Mouse (Mus musculus) ovary, postnatal 14 days (tissue): Measurements from ENCODE around the gene Mcl1.
A peak's percentile ranks its signal among the peaks of the same experiment; 100 is the strongest.
"Not testable (repeated sequence)": the region's sequence is repeated elsewhere in the genome, so short reads cannot be mapped to it uniquely, and the experiment has no call there.

Source experiments
- DNase-seq: peaks from one replicate; pipeline ENCODE4 v3.0.0; 2022; ENCODE audit warnings: low spot score

Mcl1 gene

DNA sequence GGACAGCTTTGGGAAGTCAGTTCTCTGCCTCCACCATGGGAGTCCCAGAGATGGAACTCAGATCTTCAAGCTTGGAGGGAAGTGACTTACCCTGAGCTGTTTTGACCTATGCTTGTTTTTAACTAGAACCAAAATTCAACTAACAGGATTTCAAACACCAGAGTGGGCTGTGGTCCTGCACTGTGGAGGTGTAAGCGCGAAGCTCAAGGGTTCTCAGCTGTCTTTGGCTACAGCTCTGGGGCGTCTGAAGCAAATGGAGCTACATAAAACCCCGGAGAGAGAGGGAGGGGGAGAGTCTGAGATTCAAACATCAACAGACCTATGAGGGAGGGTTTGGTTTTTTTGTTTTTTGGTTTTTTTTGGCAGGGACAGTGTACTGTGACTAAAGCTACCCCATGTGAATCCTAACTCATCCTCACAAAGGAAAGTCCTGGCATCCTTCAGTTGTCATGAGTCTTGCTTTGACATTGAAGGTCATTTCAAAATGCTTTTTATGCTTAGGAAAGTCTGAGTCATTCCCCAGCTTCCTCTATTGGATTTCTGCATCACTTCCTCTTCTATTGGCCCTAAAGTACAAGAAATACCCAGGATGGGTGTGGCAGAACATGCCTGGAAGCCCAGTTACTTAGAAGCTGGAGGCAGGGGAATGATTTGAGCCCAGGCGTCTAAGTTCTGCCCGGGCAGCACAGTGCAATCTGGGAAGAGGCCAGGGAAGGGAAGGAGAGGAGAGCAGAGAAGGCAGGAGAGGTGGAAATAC, 8.1 kb upstream of the Mcl1 start:
- no peak for DNase-seq

DNA sequence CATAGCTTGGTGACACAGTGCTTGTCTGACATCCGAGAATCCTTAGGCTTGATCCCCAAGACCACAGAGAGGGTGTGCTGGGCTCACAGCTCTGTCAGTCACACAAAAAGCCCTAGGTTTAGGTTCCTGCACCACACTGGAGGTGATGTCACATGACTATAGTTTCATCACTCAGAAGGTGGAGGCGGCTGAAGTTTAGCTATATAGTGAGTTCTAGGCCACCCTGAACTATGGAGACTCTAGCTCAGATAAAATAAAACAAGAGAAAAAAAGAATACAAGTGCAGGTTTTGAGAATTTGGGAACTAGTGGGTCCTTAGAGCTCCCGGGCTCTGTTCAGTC, 7.6 kb upstream of the Mcl1 start:
- no peak for DNase-seq

DNA sequence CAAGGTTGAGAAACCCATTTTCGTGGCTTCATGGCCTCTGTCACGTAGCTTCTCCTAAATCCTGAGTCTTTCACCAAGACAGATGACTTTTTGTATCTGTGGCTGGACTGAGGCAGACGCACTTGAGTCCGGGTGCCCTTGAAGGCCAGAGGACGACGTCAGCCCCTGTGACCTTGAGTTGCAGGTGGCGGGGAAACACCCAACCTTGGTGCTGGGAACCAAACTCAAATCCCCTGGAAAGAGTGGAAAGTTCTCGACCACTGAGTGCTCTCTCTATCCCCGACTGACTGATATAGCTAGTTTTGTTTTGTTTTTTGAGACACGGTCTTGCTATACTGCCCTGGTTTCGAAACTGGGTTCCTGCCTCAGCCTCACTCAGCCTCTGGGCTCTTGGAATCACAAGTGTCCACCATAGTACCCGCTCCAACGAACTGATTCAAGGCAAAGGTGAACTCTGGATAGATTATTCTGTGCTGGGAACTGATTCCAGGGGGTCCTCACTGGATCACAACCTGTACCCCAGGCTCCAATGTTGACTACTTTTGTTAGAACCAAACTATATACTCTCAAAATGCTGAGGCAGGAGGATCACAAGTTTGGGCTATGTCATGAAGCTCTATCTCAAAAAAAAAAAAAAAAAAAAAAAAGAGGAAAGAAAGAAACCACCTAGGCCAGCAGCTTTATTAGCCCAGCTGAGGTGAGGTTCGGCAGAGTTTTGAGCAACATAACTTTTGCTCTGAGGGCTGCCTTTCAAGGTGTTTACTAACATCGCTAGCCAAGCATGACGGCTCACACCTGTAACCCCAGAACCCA, 7.0 kb upstream of the Mcl1 start:
- DNase-seq: no peak

DNA sequence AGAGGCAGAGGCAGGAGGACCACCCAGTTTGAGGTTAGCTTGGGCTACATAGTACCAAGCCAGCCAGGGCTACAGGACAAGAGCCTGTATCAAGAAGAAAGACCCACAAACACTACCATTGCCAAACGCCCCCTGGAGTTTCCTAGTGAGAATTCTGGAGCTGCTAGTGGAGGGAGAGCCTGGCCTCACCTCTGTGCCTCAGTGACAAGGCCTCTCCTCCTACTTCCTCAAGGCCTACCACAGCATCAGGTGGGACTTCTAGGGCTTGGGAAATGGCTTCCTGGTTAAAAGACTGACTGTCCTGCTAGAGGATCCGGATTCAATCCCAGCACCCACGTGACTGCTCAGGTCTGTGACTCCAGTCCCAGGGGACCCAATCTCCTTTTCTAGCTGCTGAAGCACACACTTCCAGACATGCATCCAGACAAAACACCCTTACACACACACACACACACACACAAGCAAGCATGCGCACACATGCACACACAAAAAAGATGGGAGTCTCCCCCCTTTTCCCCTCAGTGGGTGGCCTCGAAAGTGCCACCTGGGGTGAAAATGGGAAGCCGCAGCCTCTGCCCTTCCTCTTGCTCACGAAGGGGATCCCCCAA, 6.3 kb upstream of the Mcl1 start:
- no peak for DNase-seq

DNA sequence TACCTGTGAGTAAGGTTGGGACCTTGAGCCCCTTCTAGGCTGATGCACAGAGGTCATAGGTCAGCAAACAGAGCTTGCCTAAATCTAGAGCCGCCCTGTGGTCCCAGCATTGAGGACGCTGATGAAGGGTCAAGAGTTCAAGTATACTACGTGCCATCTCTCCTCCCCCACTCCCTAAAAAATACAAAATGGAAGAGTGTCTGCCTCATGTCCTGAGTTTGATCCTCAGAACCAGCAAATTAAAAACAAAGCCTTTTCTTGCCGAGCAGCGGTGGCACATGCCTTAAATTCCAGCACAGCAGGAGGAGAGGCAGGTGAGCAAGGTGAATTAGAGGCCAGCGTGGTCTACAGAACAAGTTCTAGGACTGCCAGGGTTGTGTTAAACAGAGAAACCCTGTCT, 5.7 kb upstream of the Mcl1 start:
- no peak for DNase-seq

DNA sequence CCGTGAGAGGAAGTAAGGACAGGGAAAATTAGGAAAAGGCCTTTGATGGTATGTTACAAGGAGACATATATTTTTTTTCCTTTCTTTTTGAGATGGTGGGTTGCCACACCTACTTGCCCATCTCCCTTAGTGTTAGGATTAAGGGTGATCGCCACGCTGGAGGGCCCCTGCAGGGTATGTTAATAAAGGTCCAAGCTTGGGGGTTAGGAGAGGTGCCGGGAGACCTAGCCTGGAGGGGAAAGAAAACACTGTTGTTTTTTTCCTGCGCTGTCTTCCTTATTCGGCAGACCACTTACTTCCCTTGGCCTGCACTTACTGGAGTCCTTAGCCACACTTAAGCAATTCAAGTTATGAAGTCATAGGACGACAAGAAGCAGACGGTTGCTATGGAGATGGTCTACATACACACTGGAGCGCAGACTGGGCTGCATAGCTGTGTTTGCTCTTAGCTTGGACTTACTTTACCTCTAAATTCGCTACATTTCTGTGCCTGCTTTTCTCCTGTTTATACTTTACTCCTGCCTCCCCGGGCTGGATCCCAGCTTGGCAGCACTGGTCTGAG, 5.0 kb upstream of the Mcl1 start:
- DNase-seq: no peak

DNA sequence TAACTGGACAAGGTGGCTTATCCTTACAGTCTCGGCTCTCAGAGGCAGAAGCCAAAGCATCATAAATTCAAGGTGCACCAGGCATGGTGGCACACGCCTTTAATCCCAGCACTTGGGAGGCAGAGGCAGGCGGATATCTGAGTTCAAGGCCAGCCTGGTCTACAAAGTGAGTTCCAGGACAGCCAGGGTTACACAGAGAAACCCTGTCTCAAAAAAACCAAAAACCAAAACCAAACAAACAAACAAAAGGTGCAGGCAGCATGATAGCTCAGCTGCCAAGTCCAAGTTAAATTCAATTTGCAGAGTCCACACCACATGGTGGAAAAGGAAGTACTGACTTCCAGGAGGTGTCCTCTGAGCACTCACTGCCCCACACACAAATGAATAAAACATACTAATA, 4.2 kb upstream of the Mcl1 start:
- DNase-seq: not testable (repeated sequence)

DNA sequence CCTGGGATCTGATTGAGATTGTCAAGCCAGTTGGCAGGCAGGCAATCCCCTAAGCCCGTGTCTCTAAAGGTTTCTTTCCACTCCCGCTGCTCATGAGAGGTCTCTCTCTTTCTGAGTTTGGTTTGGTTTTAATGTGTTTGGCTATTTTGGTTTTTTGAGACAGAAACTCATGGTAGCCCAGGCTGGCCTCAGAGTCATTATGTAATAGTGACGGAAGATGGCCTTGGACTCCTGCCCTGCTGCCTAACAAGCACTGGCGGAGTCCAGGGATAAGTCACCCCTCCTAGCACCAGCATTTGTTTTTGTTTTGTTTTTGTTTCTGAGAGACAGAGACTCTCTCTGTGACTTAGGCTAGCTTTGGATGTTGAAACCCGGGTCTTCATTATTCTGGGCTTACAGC, 3.2 kb upstream of the Mcl1 start:
- DNase-seq: no peak

DNA sequence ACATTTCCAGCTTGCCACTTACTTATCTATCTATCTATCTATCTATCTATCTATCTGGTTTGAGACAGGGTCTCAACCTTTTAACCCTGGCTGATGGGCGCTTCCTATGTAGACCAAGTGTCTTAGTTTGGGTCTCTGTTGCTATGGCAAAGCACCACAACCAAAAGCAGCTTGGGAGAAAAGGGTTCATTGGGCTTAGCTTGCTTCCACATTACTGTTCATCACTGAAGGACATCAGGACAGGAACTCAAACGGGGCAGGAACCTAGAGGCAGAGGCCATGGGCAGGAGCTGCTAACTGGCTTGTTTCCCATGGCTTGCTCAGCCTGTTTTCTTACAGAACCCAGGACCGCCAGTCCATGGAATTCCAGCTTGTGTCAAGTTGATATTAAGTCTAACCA, 1.5 kb upstream of the Mcl1 start:
- no peak for DNase-seq

DNA sequence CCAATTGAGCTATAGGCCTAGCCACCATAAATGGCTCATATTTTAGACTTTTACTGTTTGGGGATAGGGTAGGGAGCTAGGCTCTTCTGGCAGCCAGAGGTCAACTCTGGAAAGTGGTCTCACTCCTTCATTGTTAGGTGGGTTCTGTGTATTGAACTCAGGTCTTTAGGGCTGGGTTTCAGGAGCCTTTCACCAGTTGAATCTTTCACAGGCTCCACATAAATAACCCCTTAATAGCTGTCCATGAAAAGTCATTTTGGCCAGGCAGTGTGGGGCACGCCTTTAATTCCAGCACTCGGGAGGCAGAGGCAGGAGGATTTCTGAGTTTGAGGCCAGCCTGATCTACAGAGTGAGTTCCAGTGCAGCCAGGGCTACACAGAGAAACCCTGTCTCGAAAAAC, 877 bp upstream of the Mcl1 start:
- DNase-seq: no peak

DNA sequence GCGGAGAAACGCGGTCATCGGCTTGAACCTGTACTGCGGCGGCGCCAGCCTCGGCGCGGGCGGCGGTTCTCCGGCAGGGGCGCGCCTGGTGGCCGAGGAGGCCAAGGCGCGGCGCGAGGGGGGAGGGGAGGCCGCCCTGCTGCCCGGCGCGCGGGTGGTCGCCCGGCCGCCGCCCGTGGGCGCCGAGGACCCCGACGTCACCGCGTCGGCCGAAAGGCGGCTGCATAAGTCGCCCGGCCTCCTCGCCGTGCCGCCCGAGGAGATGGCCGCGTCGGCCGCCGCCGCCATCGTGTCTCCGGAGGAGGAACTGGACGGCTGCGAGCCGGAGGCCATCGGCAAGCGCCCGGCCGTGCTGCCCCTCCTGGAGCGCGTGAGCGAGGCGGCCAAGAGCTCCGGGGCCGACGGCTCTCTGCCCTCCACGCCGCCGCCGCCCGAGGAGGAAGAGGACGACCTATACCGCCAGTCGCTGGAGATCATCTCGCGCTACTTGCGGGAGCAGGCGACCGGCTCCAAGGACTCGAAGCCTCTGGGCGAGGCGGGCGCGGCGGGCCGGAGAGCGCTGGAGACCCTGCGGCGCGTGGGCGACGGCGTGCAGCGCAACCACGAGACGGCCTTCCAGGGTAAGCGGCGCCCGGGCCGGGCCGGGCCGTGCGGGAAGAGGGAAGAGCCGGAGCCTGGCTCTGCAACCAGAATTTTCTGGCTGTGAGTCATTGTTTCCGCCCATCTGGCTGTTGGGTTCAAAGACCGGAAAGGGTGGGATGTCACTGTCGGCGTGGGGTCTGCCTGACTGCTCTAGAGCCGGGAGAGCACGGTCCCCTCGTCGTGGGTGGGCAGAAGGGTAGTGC, 502 bp downstream of the Mcl1 start:
- DNase-seq: peak; percentile 59

DNA sequence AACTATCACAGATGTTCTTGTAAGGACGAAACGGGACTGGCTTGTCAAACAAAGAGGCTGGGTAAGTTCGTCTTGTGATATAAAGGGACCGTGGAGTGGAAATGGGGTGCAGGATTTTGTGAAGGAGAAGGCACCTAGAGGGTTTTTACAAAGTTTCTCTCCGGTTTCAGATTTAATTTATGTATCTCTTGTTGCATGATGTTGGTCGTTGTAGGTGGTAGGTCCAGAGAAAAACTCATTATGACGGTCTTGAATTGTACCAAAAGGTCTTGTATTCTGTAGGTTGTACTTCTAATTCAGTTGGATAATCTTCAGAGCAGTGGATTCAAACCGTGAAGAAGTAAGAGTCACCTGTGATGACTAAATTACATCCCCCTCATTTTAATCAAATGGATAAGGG, 1.4 kb downstream of the Mcl1 start:
- no peak for DNase-seq

DNA sequence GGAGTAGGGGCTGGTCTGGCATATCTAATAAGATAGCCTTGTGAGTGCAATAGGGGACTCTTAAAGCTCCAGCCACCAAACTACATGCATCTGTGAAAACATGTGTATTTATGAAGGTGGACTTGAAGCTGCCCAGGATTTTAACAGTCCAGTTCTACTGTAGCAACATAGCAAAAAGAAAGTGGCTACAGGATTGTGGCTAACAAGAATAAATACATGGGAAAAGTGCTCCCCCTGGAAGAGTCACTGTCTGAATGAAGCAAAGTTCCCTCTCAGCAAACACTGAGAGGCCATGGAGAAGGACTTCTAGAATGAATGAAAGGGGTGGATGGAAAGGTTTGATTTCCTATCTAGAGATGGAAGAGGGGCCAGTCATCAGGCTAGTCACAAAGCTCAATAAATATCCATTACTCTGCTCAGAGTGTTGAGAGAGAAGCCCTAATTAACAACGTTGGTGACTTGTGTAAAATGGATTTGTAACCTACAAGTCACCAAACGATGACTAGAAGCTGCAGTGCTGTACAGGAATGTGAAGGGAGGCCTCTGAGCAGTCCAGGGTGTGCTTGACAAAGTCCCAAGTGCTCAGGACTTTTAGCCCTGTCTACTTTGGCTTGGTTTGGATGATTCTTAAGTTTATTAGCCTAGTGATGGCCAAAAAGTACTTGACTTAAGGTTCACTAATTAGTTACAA, 2.3 kb downstream of the Mcl1 start:
- no peak for DNase-seq

DNA sequence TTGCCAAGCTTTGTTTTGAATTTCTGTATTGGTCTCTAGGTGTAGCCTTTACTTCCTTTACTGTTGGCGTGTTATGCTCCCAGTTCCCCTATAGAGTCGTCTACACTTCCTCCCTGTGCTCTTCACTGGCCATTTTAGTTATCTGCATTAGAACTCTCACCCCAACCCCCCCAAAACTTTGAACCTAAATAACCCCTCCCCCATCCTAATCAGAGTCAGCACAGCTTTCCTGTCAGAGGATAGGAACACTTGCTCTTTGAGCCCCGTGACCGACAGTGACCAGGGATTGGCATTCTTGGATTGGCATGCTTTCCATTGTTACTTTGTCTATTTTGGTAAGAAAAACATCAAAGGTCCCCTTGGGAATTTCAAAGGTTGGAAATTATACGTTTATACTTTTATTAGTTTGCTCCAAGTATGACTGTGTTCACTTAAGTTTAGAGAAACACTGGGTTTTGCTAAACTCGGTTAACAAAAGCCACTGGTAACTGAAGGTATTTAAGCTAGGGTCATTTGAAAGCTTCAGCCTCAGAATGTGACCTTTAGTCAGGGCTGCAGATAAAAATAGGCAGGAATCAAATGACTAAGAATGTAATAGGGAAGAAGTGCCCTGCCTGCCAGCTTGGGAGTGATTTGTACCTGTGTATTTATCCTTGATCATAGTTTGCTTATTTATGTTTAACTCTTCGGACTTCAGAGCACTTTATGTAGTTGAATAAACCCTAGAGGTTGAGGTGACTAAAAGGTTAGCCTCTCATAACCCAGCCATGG, 3.5 kb downstream of the Mcl1 start:
- DNase-seq: no peak

DNA sequence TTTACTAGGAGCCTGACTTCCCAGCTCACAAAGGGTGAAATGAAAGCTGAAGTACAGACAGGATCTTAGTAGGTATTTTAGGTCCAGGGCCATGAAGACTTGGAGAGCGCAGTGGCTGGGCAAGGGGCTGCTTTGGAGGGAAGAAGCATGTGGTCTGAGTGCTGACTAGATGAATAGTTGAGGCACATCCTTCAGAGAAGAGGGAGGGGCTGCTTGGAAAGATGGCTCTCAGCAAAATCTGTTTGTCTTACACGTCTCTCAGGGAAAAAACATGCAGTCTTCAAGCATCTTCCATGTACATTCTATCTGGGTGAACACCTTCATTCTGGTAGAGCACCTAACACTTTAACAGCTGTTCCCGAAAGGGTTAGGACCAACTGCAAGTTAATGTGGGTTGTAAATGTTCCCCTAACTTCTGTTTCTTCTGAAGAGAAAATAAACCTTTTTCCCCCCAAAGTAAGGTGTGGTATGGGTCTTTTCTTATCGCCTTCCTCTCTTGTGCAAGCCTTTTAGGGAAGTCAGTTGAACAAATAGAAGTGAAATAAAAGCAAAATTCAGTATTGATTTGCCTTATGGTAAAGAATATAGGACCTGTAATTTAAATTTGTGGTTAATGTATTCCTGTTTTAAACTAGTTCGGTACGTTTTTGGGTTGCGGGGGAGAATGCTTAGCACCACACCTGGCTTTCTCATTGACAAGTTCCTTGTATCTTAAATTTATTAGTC, 4.3 kb downstream of the Mcl1 start:
- no peak for DNase-seq

DNA sequence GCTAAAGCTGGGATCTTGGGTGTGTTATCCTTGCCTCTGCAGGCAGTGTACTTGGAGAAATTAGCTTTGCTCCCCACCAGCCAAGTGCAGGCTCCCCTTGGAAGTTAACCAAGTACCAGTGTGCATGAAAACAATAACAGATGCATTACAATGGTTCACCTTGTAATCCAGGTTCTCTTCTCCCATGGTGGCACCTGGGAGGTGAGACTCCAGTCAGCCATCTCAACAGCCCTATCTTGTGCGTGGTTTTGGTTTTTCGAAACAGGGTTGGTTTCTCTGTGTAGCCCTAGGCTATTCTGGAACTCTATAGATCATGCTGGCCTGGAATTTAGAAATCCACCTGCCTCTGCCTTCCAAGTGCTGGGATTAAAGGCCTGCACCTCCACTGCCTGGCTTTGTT, 4.9 kb downstream of the Mcl1 start:
- DNase-seq: no peak

DNA sequence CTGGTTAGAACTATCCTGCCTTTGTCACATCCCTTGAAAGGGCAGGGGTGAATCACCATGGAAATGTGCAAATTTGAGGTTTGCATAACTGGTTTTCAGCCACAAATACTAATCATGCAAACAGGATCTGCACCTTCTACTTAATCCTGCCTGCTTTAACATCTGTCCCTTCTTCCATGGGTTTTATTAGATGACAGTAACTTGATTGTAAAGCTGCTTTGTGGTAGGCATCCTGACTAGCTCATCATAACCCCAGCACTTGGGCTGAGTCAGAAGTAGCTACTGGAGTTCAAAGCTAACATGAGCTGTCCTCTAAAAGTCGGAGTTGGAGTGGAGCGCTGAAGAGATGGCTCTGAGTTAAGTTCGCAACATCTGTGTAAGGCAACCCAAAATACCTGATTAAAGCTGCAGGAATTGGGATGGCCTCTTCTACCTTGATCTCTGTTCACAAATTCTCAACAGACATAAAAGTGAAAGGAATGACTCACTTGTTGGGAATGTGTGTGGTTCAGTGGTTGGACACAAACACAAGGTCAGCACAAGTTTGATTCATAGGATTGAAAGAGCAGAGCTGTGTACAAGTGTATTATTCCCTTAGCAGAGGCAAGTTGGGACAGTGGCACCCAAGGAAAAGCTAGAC, 5.5 kb downstream of the Mcl1 start:
- DNase-seq: no peak

DNA sequence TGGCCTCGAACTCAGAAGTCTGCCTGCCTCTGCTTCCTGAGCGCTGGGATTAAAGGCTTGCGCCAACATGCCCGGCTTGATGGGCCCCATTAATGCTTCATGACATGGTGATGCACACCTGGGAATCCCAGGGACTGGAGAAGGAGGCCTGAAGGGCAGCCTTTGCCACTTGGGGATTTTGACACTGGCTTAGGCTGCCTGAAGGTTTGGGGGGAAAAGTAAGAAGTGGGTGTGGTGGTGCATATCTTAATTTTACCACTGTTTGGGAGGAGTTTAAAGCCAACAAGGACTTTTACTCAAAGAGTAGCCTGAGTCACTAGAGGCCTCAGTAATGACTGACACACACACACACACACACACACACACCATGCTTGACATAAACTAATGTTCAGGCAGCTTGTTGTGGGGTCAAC, 6.4 kb downstream of the Mcl1 start:
- DNase-seq: no peak

DNA sequence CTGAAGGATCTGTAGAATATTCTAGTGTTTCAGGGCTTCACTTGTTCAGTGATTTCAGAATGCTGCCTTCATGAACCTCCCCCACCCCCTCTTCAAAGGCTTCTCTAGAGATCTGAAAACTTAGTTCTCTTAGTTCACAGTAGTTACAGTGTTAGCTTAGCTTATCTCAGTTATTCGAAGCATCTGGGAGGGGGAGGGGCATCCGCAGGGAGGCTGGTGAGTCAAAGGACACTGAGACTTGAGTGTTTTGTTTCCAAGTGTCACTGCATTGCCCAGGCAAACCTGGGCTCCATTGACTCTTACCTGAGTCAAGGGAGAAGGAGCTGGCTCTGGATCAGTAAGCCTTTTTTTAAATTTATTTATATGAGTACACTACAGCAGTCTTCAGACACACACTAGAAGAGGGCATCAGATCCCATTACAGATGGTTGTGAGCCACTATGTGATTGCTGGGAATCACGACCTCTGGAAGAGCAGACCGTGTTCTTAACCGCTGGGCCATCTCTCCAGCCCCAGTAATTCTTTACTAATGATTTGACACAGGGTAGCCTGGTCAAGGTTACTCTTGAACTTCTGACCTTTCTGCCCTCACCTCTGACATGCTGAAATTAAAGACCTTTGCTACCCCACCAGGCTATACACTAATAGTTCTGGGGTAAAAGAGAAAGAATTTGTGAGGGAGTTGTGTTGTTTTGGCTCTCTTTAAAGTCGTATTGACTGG, 7.7 kb downstream of the Mcl1 start:
- no peak for DNase-seq
